Mouse (Mus musculus) CH12.LX (cell line): Measurements from ENCODE around the gene Tmem233.

Experiments used
- CTCF ChIP-seq, 2 experiments: IDR thresholded peaks in 1 of 2; conservative IDR thresholded peaks in 1 of 2; 2 replicates each; pipeline ENCODE4 v1.5.1; 2011 to 2012; ENCODE audit warnings: low read depth in 2 of 2, low read length in 2 of 2, improper control_type of control experiment in 1 of 2, inconsistent platforms in 1 of 2, mild to moderate bottlenecking in 1 of 2, moderate library complexity in 1 of 2
- E2F4 ChIP-seq: IDR thresholded peaks from 2 replicates; pipeline ENCODE4 v1.6.1; 2011; ENCODE audit warnings: low read depth, low read length, improper control_type of control experiment; ENCODE audit not compliant: insufficient replicate concordance
- GABPA ChIP-seq: IDR thresholded peaks from 2 replicates; pipeline ENCODE4 v1.6.1; 2012; ENCODE audit warnings: low read depth, low read length, improper control_type of control experiment, inconsistent platforms; ENCODE audit not compliant: insufficient replicate concordance
- HCFC1 ChIP-seq: IDR thresholded peaks from 2 replicates; pipeline ENCODE4 v1.6.1; 2012; ENCODE audit warnings: low read depth, mild to moderate bottlenecking, inconsistent platforms, low read length, improper control_type of control experiment
- IRF4 ChIP-seq: IDR thresholded peaks from 2 replicates; pipeline ENCODE4 v1.6.1; 2014; ENCODE audit warnings: low read depth, mild to moderate bottlenecking, inconsistent platforms, low read length, improper control_type of control experiment
- NELFE ChIP-seq: IDR thresholded peaks from 2 replicates; pipeline ENCODE4 v1.6.1; 2011; ENCODE audit warnings: low read depth, low read length, improper control_type of control experiment
- POLR2AphosphoS2 ChIP-seq: IDR thresholded peaks from 2 replicates; pipeline ENCODE4 v1.6.1; 2011; ENCODE audit warnings: low read depth, low read length, improper control_type of control experiment
- SMC3 ChIP-seq: IDR thresholded peaks from 2 replicates; pipeline ENCODE4 v1.6.1; 2011; ENCODE audit warnings: low read depth, low read length, improper control_type of control experiment
- TBP ChIP-seq: conservative IDR thresholded peaks from 2 replicates; pipeline ENCODE4 v1.6.1; 2011; ENCODE audit warnings: low read depth, low read length, improper control_type of control experiment
- USF2 ChIP-seq: conservative IDR thresholded peaks from 2 replicates; pipeline ENCODE4 v1.6.1; 2011; ENCODE audit warnings: low read depth, low read length, improper control_type of control experiment

DNA sequence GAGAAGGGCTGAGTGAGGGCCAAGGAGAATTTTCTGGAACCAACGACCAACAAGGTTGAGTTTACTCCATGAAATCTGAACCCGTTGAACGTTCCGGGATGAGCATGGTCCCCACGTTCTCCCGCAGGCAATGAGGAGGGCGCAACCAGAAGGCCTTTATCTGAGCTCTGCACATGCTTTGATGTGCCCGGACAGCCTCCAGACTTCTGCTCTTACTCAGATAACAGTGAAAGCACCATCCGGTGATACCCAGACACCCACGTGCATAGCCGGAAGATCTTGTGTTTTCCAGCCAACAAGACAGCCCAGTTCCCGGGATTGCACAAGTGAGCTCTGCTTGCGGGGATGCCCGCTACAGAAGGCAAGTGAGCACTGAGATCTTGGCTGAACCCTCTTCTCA lies 56.5 kb downstream of the Tmem233 start:
- TF ChIP-seq NELFE (no peak), CTCF (conservative IDR thresholded peaks at IDR 0.05 in 1 of 2, IDR thresholded peaks at IDR 0.05 in 1 of 2; ENCODE audit: low read depth in 2 of 2, low read length in 2 of 2) (no peak), HCFC1 (no peak), USF2 (no peak), POLR2AphosphoS2 (no peak), SMC3 (no peak), GABPA (no peak), E2F4 (no peak), IRF4 (no peak), TBP (no peak)
